Mouse (Mus musculus): ENCODE measurements around the gene Auts2. TPM values are rescaled to one million over a fixed set of nuclear protein-coding genes. Genes with fewer than 3 reads are reported as not detected.

The Auts2 gene
- polyA plus RNA-seq, 1 experiment from 2014 or later: 42.4 TPM

GRCm38 (mm10) chr5:132314300-132314699 is 228.8 kb downstream of the Auts2 start:
- Histone ChIP-seq H3K9me3 (no peaks in the 10 kb centered on the region), H3K4me1 (peaks cover 50% of the 10 kb centered on the region), H3K36me3 (replicated peaks) (no peaks in the 10 kb centered on the region), H3K4me3 (no peak overlapping the region), H3K27me3 (ENCODE audit: poor library complexity, severe bottlenecking) (no peaks in the 10 kb centered on the region), H3K27ac (no peak overlapping the region)
- DNase-seq (ENCODE audit: extremely low spot score, low spot score): no peak
- WGBS: 81% methylated on average over 5 of the region's 5 CpGs

- no peaks in the 10 kb centered on the region for H3K27me3 ChIP-seq (ENCODE audit: poor library complexity, severe bottlenecking)
- H3K4me3 ChIP-seq: no peak overlapping the region
- no peak for DNase-seq (ENCODE audit: extremely low spot score, low spot score)
- H3K36me3 ChIP-seq (replicated peaks): no peaks in the 10 kb centered on the region
- peaks cover 39% of the 10 kb centered on the region for H3K4me1 ChIP-seq
- 86% methylated on average over 2 of the region's 2 CpGs for WGBS
- H3K9me3 ChIP-seq: no peaks in the 10 kb centered on the region
- no peak overlapping the region for H3K27ac ChIP-seq
These were observed 236.1 kb downstream of the Auts2 start for GRCm38 (mm10) chr5:132307000-132307399.

DNA sequence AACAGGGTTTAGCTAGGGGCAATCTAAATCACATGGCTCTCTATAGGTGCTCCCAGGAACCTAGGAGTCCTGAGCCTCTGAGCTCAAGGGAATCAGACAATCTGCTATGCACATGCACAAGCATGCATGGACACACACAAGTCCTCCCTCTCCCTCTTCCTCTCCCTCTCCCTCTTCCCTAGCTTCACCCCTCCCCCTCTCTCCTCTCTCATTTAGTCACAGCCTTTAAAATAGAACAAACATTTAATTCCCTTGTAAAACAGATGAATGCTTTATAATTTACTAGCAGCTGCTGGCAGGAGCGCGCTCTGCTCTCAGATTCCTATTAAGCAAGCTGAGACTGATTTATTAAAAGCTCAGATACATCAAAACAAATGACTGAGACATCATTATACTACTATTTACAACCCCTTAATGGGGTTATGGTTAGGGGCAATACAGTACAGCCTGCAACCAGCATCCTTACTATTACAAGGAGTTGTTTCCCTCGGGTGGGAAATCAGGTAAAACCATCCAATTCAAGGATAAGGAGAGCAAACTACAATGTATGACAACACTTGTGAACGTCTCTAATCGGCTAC is 237.7 kb downstream of the Auts2 start:
- Histone ChIP-seq H3K4me3 (no peak overlapping the region), H3K27ac (0 out of 2 replicates have a peak overlapping the region, but pooled peaks have one; percentile 40), H3K36me3 (replicated peaks) (no peaks in the 10 kb centered on the region), H3K4me1 (peaks cover 36% of the 10 kb centered on the region), H3K27me3 (ENCODE audit: poor library complexity, severe bottlenecking) (no peaks in the 10 kb centered on the region), H3K9me3 (no peaks in the 10 kb centered on the region)
- 88% methylated on average over 5 of the region's 5 CpGs for WGBS
- DNase-seq (ENCODE audit: extremely low spot score, low spot score): no peak

- 89% methylated on average over 4 of the region's 4 CpGs for WGBS
- H3K4me1 ChIP-seq: peaks cover 61% of the 10 kb centered on the region
- no peaks in the 10 kb centered on the region for H3K9me3 ChIP-seq
- H3K27me3 ChIP-seq (ENCODE audit: poor library complexity, severe bottlenecking): no peaks in the 10 kb centered on the region
- H3K27ac ChIP-seq: no peak overlapping the region
- no peak for DNase-seq (ENCODE audit: extremely low spot score, low spot score)
- H3K36me3 ChIP-seq (replicated peaks): no peaks in the 10 kb centered on the region
- H3K4me3 ChIP-seq: no peak overlapping the region
These were observed 240.4 kb downstream of the Auts2 start for GRCm38 (mm10) chr5:132302778-132303177.

GRCm38 (mm10) chr5:132300794-132301193 is 242.3 kb downstream of the Auts2 start:
- H3K9me3 ChIP-seq: no peaks in the 10 kb centered on the region
- H3K27me3 ChIP-seq (ENCODE audit: poor library complexity, severe bottlenecking): peaks cover 9% of the 10 kb centered on the region; the same call in 1 of the 2 replicates
- DNase-seq (ENCODE audit: extremely low spot score, low spot score): no peak
- H3K27ac ChIP-seq: no peak overlapping the region
- H3K36me3 ChIP-seq (replicated peaks): no peaks in the 10 kb centered on the region
- H3K4me1 ChIP-seq: peaks cover 60% of the 10 kb centered on the region
- H3K4me3 ChIP-seq: no peak overlapping the region
- WGBS: 80% methylated on average over 4 of the region's 4 CpGs

DNA sequence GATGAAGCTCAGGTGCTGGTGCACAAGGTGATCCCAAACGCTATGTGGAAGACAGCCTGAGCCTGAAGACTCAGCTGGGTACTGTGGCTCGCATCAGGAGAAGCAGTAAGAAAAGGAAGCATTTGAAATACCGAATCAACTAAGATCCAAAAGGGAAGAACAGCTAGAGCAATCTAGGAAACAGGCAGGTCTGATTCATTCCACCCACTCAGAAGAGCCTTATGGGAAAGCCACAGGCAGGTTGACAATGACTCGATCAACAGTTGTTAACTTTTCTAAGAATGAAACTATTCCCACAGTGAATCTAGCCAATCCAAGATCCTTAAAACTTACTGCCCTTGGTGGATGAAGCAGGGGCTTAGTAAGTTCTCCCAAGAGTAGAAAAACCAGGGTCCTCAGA is 243.4 kb downstream of the Auts2 start:
- WGBS: 74% methylated on average over 4 of the region's 4 CpGs
- Histone ChIP-seq H3K4me1 (peaks cover 60% of the 10 kb centered on the region), H3K27me3 (ENCODE audit: poor library complexity, severe bottlenecking) (peaks cover 9% of the 10 kb centered on the region; the same call in 1 of the 2 replicates), H3K27ac (peak overlapping the region; percentile 75), H3K9me3 (no peaks in the 10 kb centered on the region), H3K36me3 (replicated peaks) (no peaks in the 10 kb centered on the region), H3K4me3 (no peak overlapping the region)
- no peak for DNase-seq (ENCODE audit: extremely low spot score, low spot score)

DNA sequence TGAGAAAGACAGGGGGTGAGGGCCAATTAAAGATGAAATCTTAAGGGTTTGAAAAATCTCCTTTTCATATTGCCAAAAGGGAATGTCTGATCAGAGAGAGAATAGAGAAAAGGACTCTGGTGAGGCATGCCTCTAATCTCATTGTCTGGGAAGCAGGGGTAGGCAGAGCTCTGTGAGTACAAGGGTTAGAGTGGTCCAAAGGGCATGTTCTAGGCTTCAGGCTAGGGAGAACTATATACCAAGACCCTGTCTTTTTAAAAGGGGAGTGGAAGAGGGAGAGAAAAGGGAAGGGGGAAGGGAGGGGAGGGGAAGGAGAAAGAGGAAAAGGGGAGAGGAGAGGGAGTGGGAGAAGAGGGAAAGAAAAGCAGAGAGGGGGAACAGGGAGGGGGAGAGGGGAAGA is 244.1 kb downstream of the Auts2 start:
- DNase-seq (ENCODE audit: extremely low spot score, low spot score): no peak
- Histone ChIP-seq H3K4me1 (peaks cover 60% of the 10 kb centered on the region), H3K27ac (peak overlapping the region; percentile 75), H3K27me3 (ENCODE audit: poor library complexity, severe bottlenecking) (peaks cover 9% of the 10 kb centered on the region; the same call in 1 of the 2 replicates), H3K36me3 (replicated peaks) (no peaks in the 10 kb centered on the region), H3K4me3 (no peak overlapping the region), H3K9me3 (no peaks in the 10 kb centered on the region)

- no peaks in the 10 kb centered on the region for H3K36me3 ChIP-seq (replicated peaks)
- peaks cover 69% of the 10 kb centered on the region for H3K4me1 ChIP-seq
- WGBS: 94% methylated on average over 7 of the region's 7 CpGs
- H3K27ac ChIP-seq: no peak overlapping the region
- DNase-seq (ENCODE audit: extremely low spot score, low spot score): no peak
- peaks cover 9% of the 10 kb centered on the region; the same call in 1 of the 2 replicates for H3K27me3 ChIP-seq (ENCODE audit: poor library complexity, severe bottlenecking)
- no peaks in the 10 kb centered on the region for H3K9me3 ChIP-seq
- H3K4me3 ChIP-seq: no peak overlapping the region
These were observed 245.8 kb downstream of the Auts2 start for GRCm38 (mm10) chr5:132297309-132297708.

GRCm38 (mm10) chr5:132294469-132294868 is 248.7 kb downstream of the Auts2 start:
- H3K4me3 ChIP-seq: no peak overlapping the region
- 24% methylated on average over 3 of the region's 3 CpGs for WGBS
- H3K9me3 ChIP-seq: no peaks in the 10 kb centered on the region
- H3K36me3 ChIP-seq (replicated peaks): no peaks in the 10 kb centered on the region
- H3K27me3 ChIP-seq (ENCODE audit: poor library complexity, severe bottlenecking): peaks cover 9% of the 10 kb centered on the region; the same call in 1 of the 2 replicates
- peaks cover 81% of the 10 kb centered on the region for H3K4me1 ChIP-seq
- peak overlapping the region; percentile 64; the same call in 1 of the 2 replicates for H3K27ac ChIP-seq
- no peak for DNase-seq (ENCODE audit: extremely low spot score, low spot score)

DNA sequence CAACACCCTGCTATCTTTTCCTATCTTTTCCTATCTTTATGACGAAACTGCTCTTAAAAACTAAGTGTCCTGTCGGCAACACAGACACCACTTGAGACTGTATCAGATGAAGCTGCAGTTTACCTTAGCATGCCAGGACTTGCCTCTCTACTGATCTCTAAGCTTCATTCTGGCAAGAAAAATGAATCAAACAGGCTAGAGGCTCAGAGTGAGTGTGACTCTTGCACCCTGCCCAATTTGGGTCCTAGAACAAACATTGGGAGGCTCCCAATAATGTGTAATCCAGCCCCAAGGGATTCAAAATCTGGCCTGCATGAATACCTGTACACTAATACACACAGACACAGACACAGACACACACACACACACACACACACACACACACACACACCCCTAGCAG is 250.2 kb downstream of the Auts2 start:
- WGBS: 88% methylated on average over 2 of the region's 2 CpGs
- no peak overlapping the region for H3K27ac ChIP-seq
- H3K9me3 ChIP-seq: no peaks in the 10 kb centered on the region
- no peak for DNase-seq (ENCODE audit: extremely low spot score, low spot score)
- peaks cover 9% of the 10 kb centered on the region; the same call in 1 of the 2 replicates for H3K27me3 ChIP-seq (ENCODE audit: poor library complexity, severe bottlenecking)
- no peak overlapping the region for H3K4me3 ChIP-seq
- H3K36me3 ChIP-seq (replicated peaks): no peaks in the 10 kb centered on the region
- H3K4me1 ChIP-seq: peaks cover 69% of the 10 kb centered on the region

- DNase-seq (ENCODE audit: extremely low spot score, low spot score): no peak
- H3K27me3 ChIP-seq (ENCODE audit: poor library complexity, severe bottlenecking): no peaks in the 10 kb centered on the region
- H3K4me3 ChIP-seq: peak overlapping the region; percentile 7; the same call in 1 of the 2 replicates
- H3K36me3 ChIP-seq (replicated peaks): no peaks in the 10 kb centered on the region
- H3K4me1 ChIP-seq: peaks cover 70% of the 10 kb centered on the region
- 52% methylated on average over 13 of the region's 13 CpGs for WGBS
- peak overlapping the region; percentile 82 for H3K27ac ChIP-seq
- no peaks in the 10 kb centered on the region for H3K9me3 ChIP-seq
These were observed 252.3 kb downstream of the Auts2 start for GRCm38 (mm10) chr5:132290606-132291535.

- no peaks in the 10 kb centered on the region for H3K36me3 ChIP-seq (replicated peaks)
- H3K4me1 ChIP-seq: peaks cover 20% of the 10 kb centered on the region
- WGBS: 83% methylated on average over 3 of the region's 3 CpGs
- H3K4me3 ChIP-seq: no peak overlapping the region
- H3K27ac ChIP-seq: no peak overlapping the region
- H3K27me3 ChIP-seq (ENCODE audit: poor library complexity, severe bottlenecking): no peaks in the 10 kb centered on the region
- no peaks in the 10 kb centered on the region for H3K9me3 ChIP-seq
- DNase-seq (ENCODE audit: extremely low spot score, low spot score): no peak
These were observed 259.4 kb downstream of the Auts2 start for GRCm38 (mm10) chr5:132283741-132284140.

Data from forebrain, embryonic 10.5 days (tissue).